Comparison of ENCODE assay signal across 15 mouse cellular contexts in the genomic region with DNA sequence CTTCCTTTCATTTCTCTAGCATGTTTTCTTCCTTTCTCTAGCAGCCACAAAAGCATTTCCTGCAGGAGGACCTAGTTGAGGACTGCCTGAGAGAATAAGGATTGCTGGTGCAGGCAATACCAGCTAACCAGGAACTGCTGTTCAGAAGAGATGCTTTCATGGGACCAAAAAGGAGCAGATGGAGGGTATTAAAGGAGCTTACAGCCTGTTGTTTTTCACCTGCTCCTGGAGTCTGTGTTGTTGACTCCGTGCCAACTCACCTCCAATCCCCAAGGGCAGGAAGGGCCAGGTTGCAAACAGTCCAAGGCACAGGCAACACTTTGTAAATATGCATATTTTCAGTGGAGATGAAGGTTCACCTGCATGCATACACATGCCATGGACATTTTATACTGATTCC.
DNase-seq lines count a peak whose midpoint lies in the region; ATAC-seq and TF ChIP-seq lines count a peak whose summit lies in the region.
"Had no signal": no experiment of that assay in that cellular context is flagged by ENCODE, and none has a peak within 500 bp of the region (broad histone marks: within the 10 kb centered on the region; RNA-seq: fewer than 3 reads in every experiment).

No protein-coding gene starts in this region.

- H3K9ac ChIP-seq in hindbrain, embryonic 14.5 days: no peak overlapping the region
- no peak overlapping the region for H3K9ac ChIP-seq in hindbrain, embryonic 13.5 days
- H3K9ac ChIP-seq in midbrain, postnatal 0 days (replicated peaks; ENCODE audit: low read length, poor library complexity, severe bottlenecking): no peak overlapping the region
- no peak overlapping the region for H3K9ac ChIP-seq in midbrain, embryonic 16.5 days (ENCODE audit: low read depth, low read length)
- H3K9ac ChIP-seq: embryonic facial prominence, embryonic 13.5 days; limb, embryonic 13.5 days had no signal

- ATAC-seq in hindbrain, embryonic 14.5 days (ENCODE audit: low FRiP score): no peak
- ATAC-seq in hindbrain, embryonic 13.5 days (ENCODE audit: low FRiP score): no peak
- ATAC-seq in midbrain, postnatal 0 days (ENCODE audit: low FRiP score): no peak
- ATAC-seq in midbrain, embryonic 16.5 days: no peak

- peak; percentile 39 for DNase-seq in hindbrain, embryonic 14.5 days (ENCODE audit: low spot score)
- peak; percentile 37 for DNase-seq in midbrain, postnatal 0 days (ENCODE audit: low spot score)
- DNase-seq in cerebellum, postnatal 14 days: peak; percentile 72 to 75
- peak; percentile 52 to 56 for DNase-seq in kidney, postnatal 25 days
- no peak for DNase-seq in heart, adult 9 months (ENCODE audit: low spot score in 2 of 2)
- no peak for DNase-seq in thymus, postnatal 36 days
- DNase-seq: B cell, adult 2 months; gastrocnemius, postnatal 14 days; heart, postnatal 14 days had no signal

- H3K4me1 ChIP-seq in hindbrain, embryonic 14.5 days (replicated peaks; ENCODE audit: control insufficient read depth, insufficient read depth, low read length): no peaks in the 10 kb centered on the region
- no peaks in the 10 kb centered on the region for H3K4me1 ChIP-seq in hindbrain, embryonic 13.5 days (replicated peaks)
- H3K4me1 ChIP-seq in midbrain, postnatal 0 days (ENCODE audit: insufficient read depth, low read length): no peaks in the 10 kb centered on the region
- no peaks in the 10 kb centered on the region for H3K4me1 ChIP-seq in midbrain, embryonic 16.5 days (ENCODE audit: control insufficient read depth, insufficient read depth, low read length)
- H3K4me1 ChIP-seq: embryonic facial prominence, embryonic 13.5 days; heart, embryonic 10.5 days; limb, embryonic 13.5 days had no signal

- no peaks in the 10 kb centered on the region for H3K36me3 ChIP-seq in hindbrain, embryonic 14.5 days (replicated peaks; ENCODE audit: control insufficient read depth, insufficient read depth)
- no peaks in the 10 kb centered on the region for H3K36me3 ChIP-seq in hindbrain, embryonic 13.5 days
- no peaks in the 10 kb centered on the region for H3K36me3 ChIP-seq in midbrain, postnatal 0 days (ENCODE audit: insufficient read depth, low read length)
- H3K36me3 ChIP-seq in midbrain, embryonic 16.5 days (ENCODE audit: control insufficient read depth, insufficient read depth, low read length): no peaks in the 10 kb centered on the region
- H3K36me3 ChIP-seq: embryonic facial prominence, embryonic 13.5 days; heart, embryonic 10.5 days; limb, embryonic 13.5 days had no signal

- no peak overlapping the region for H3K4me3 ChIP-seq in hindbrain, embryonic 14.5 days (replicated peaks; ENCODE audit: low read length)
- H3K4me3 ChIP-seq in hindbrain, embryonic 13.5 days: no peak overlapping the region
- H3K4me3 ChIP-seq in midbrain, postnatal 0 days (ENCODE audit: low read depth, low read length): no peak overlapping the region
- no peak overlapping the region for H3K4me3 ChIP-seq in midbrain, embryonic 16.5 days (ENCODE audit: low read depth, low read length)
- H3K4me3 ChIP-seq: embryonic facial prominence, embryonic 13.5 days; heart, embryonic 10.5 days; limb, embryonic 13.5 days had no signal

- no peak overlapping the region for H3K4me2 ChIP-seq in hindbrain, embryonic 14.5 days (replicated peaks)
- H3K4me2 ChIP-seq in hindbrain, embryonic 13.5 days: no peak overlapping the region
- H3K4me2 ChIP-seq in midbrain, postnatal 0 days (ENCODE audit: low read depth, low read length, poor library complexity, severe bottlenecking): no peak overlapping the region
- no peak overlapping the region for H3K4me2 ChIP-seq in midbrain, embryonic 16.5 days (ENCODE audit: low read length)
- H3K4me2 ChIP-seq: embryonic facial prominence, embryonic 13.5 days; limb, embryonic 13.5 days had no signal

- H3K27ac ChIP-seq in hindbrain, embryonic 14.5 days: no peak overlapping the region
- no peak overlapping the region for H3K27ac ChIP-seq in hindbrain, embryonic 13.5 days
- no peak overlapping the region for H3K27ac ChIP-seq in midbrain, postnatal 0 days (ENCODE audit: low read depth, low read length)
- no peak overlapping the region for H3K27ac ChIP-seq in midbrain, embryonic 16.5 days (ENCODE audit: low read length)
- H3K27ac ChIP-seq: embryonic facial prominence, embryonic 13.5 days; heart, embryonic 10.5 days; limb, embryonic 13.5 days; macrophage had no signal

- H3K27me3 ChIP-seq in hindbrain, embryonic 14.5 days (ENCODE audit: control insufficient read depth, insufficient read depth, low read length): no peaks in the 10 kb centered on the region
- H3K27me3 ChIP-seq in hindbrain, embryonic 13.5 days: no peaks in the 10 kb centered on the region
- H3K27me3 ChIP-seq in midbrain, postnatal 0 days (ENCODE audit: insufficient read depth, low read length): no peaks in the 10 kb centered on the region
- no peaks in the 10 kb centered on the region for H3K27me3 ChIP-seq in midbrain, embryonic 16.5 days (ENCODE audit: control insufficient read depth, insufficient read depth, low read depth, low read length)
- H3K27me3 ChIP-seq: embryonic facial prominence, embryonic 13.5 days; limb, embryonic 13.5 days had no signal

- H3K9me3 ChIP-seq in hindbrain, embryonic 14.5 days (ENCODE audit: control insufficient read depth, low read length): no peaks in the 10 kb centered on the region
- 0 out of 2 replicates have a peak, but pooled peaks cover 3% of the 10 kb centered on the region for H3K9me3 ChIP-seq in hindbrain, embryonic 13.5 days
- no peaks in the 10 kb centered on the region for H3K9me3 ChIP-seq in midbrain, postnatal 0 days (ENCODE audit: low read length)
- no peaks in the 10 kb centered on the region for H3K9me3 ChIP-seq in midbrain, embryonic 16.5 days (replicated peaks; ENCODE audit: control insufficient read depth, low read length, poor library complexity, severe bottlenecking)
- H3K9me3 ChIP-seq: embryonic facial prominence, embryonic 13.5 days; heart, embryonic 10.5 days had no signal

- no peak for TF ChIP-seq CTCF in midbrain, postnatal 0 days (IDR thresholded peaks at IDR 0.05)

- 71% methylated on average over 1 of the region's 1 CpGs for WGBS in hindbrain, embryonic 14.5 days
- 75% methylated on average over 1 of the region's 1 CpGs for WGBS in hindbrain, embryonic 13.5 days
- WGBS in midbrain, postnatal 0 days: 54% methylated on average over 1 of the region's 1 CpGs
- WGBS in midbrain, embryonic 16.5 days: 67% methylated on average over 1 of the region's 1 CpGs

Comparison
In these comparisons a context has a peak if more than half of its experiments do, and no peak if none do; other contexts are left out.
1. DNase-seq: peak in hindbrain, embryonic 14.5 days (single experiment), midbrain, postnatal 0 days (single experiment), cerebellum, postnatal 14 days (2 of 2) and kidney, postnatal 25 days (2 of 2); none in heart, adult 9 months (0 of 2) and thymus, postnatal 36 days (0 of 2).